ENCODE assay signal across 25 mouse cellular contexts in genomic region chr4:141616811-141617210, GRCm38 (mm10). TPM values are rescaled to one million over a fixed set of nuclear protein-coding genes. Genes with fewer than 3 reads are reported as not detected.
DNase-seq lines count a peak whose midpoint lies in the region; ATAC-seq and TF ChIP-seq lines count a peak whose summit lies in the region.
"Had no signal": no experiment of that assay in that cellular context is flagged by ENCODE, and none has a peak within 500 bp of the region (broad histone marks: within the 10 kb centered on the region; RNA-seq: fewer than 3 reads in every experiment).

No protein-coding gene starts in this region.

- TF ChIP-seq CTCF in E14TG2a.4 (conservative IDR thresholded peaks at IDR 0.05; ENCODE audit: low read length), result no peak
- no peak for TF ChIP-seq CTCF in intestine, postnatal 0 days (IDR thresholded peaks at IDR 0.05; ENCODE audit: low read depth)
- TF ChIP-seq CTCF in left cerebral cortex, adult 2 months (IDR thresholded peaks at IDR 0.05), result no peak

- 70% methylated on average over 6 of the region's 6 CpGs for WGBS in heart, embryonic 11.5 days (ENCODE audit: insufficient replicate concordance)
- 75% methylated on average over 6 of the region's 6 CpGs for WGBS in kidney, embryonic 15.5 days
- 67% methylated on average over 6 of the region's 6 CpGs for WGBS in intestine, postnatal 0 days

- no peaks in the 10 kb centered on the region for H3K9me3 ChIP-seq in heart, embryonic 11.5 days (replicated peaks; ENCODE audit: control insufficient read depth, low read length)
- H3K9me3 ChIP-seq in kidney, embryonic 15.5 days (replicated peaks), result no peaks in the 10 kb centered on the region
- H3K9me3 ChIP-seq in E14TG2a.4 (ENCODE audit: low read length), result no peaks in the 10 kb centered on the region
- no peaks in the 10 kb centered on the region for H3K9me3 ChIP-seq in intestine, postnatal 0 days (ENCODE audit: control insufficient read depth)
- H3K9me3 ChIP-seq: forebrain, embryonic 12.5 days; G1E; heart, embryonic 13.5 days; hindbrain, embryonic 12.5 days; midbrain, embryonic 15.5 days had no signal

- ATAC-seq in heart, embryonic 11.5 days (replicated peaks; ENCODE audit: insufficient number of reproducible peaks, low FRiP score, low TSS enrichment), result no peak
- ATAC-seq in kidney, embryonic 15.5 days (replicated peaks; ENCODE audit: low FRiP score), result no peak
- ATAC-seq in intestine, postnatal 0 days, result no peak
- ATAC-seq: forebrain, postnatal 0 days had no signal

- no peak overlapping the region for H3K9ac ChIP-seq in heart, embryonic 11.5 days (ENCODE audit: low read depth, low read length)
- H3K9ac ChIP-seq in kidney, embryonic 15.5 days, result no peak overlapping the region
- peak overlapping the region; percentile 66; the same call in 1 of the 2 replicates for H3K9ac ChIP-seq in intestine, postnatal 0 days (ENCODE audit: low read depth, low read length)
- H3K9ac ChIP-seq: forebrain, postnatal 0 days; midbrain, embryonic 15.5 days had no signal

- peak; percentile 91 for DNase-seq in heart, adult 11 months
- DNase-seq in kidney, adult 8-10 months, result no peak
- DNase-seq in urinary bladder, postnatal 25 days (ENCODE audit: low spot score), result no peak
- DNase-seq in left cerebral cortex, adult 2 months (ENCODE audit: extremely low spot score in 1 of 2, low spot score in 2 of 2), result no peak
- DNase-seq: cerebellum, adult 9-10 months had no signal

- peaks cover 2% of the 10 kb centered on the region; the same call in 1 of the 2 replicates for H3K27me3 ChIP-seq in heart, embryonic 11.5 days (ENCODE audit: control insufficient read depth, insufficient read depth, low read length)
- H3K27me3 ChIP-seq in kidney, embryonic 15.5 days, result no peaks in the 10 kb centered on the region
- 0 out of 2 replicates have a peak, but pooled peaks cover 5% of the 10 kb centered on the region for H3K27me3 ChIP-seq in E14TG2a.4 (ENCODE audit: insufficient read depth, low read length)
- H3K27me3 ChIP-seq in intestine, postnatal 0 days (replicated peaks; ENCODE audit: control insufficient read depth, insufficient read depth, low read length), result no peaks in the 10 kb centered on the region
- H3K27me3 ChIP-seq: CH12.LX had no signal

- H3K36me3 ChIP-seq in heart, embryonic 11.5 days (ENCODE audit: control insufficient read depth, insufficient read depth, low read length), result no peaks in the 10 kb centered on the region
- H3K36me3 ChIP-seq in kidney, embryonic 15.5 days, result no peaks in the 10 kb centered on the region
- H3K36me3 ChIP-seq in E14TG2a.4 (ENCODE audit: insufficient read depth, low read length), result peaks cover 11% of the 10 kb centered on the region; the same call in 1 of the 2 replicates
- H3K36me3 ChIP-seq in intestine, postnatal 0 days (ENCODE audit: control insufficient read depth, insufficient read depth), result peaks cover 7% of the 10 kb centered on the region; the same call in 1 of the 2 replicates
- H3K36me3 ChIP-seq: forebrain, embryonic 12.5 days; G1E; heart, embryonic 13.5 days; hindbrain, embryonic 12.5 days; midbrain, embryonic 15.5 days had no signal

- intact Hi-C loops in left cerebral cortex, adult 2 months (cut with DNase I), result no loop called here

- H3K4me2 ChIP-seq in heart, embryonic 11.5 days, result no peak overlapping the region
- no peak overlapping the region for H3K4me2 ChIP-seq in kidney, embryonic 15.5 days
- H3K4me2 ChIP-seq in intestine, postnatal 0 days (replicated peaks; ENCODE audit: low read depth), result peak overlapping the region; percentile 87

- H3K27ac ChIP-seq in heart, embryonic 11.5 days (ENCODE audit: low read depth, low read length), result no peak overlapping the region
- H3K27ac ChIP-seq in kidney, embryonic 15.5 days, result no peak overlapping the region
- H3K27ac ChIP-seq in intestine, postnatal 0 days (ENCODE audit: low read depth, low read length), result no peak overlapping the region
- no peak overlapping the region for H3K27ac ChIP-seq in left cerebral cortex, adult 2 months
- H3K27ac ChIP-seq: forebrain, embryonic 12.5 days; heart, embryonic 13.5 days; hindbrain, embryonic 12.5 days; midbrain, embryonic 15.5 days; stomach, postnatal 0 days had no signal

- no peak overlapping the region for H3K4me3 ChIP-seq in heart, embryonic 11.5 days (ENCODE audit: low read depth, low read length)
- 0 out of 2 replicates have a peak overlapping the region, but pooled peaks have one; percentile 39 for H3K4me3 ChIP-seq in kidney, embryonic 15.5 days (replicated peaks)
- 0 out of 2 replicates have a peak overlapping the region, but pooled peaks have one; percentile 52 for H3K4me3 ChIP-seq in E14TG2a.4 (replicated peaks; ENCODE audit: low read length)
- peak overlapping the region; percentile 57 for H3K4me3 ChIP-seq in intestine, postnatal 0 days (ENCODE audit: low read depth, low read length)
- no peak overlapping the region for H3K4me3 ChIP-seq in left cerebral cortex, adult 2 months

- H3K4me1 ChIP-seq in heart, embryonic 11.5 days (ENCODE audit: control insufficient read depth, insufficient read depth, low read length), result peaks cover 8% of the 10 kb centered on the region
- peaks cover 22% of the 10 kb centered on the region for H3K4me1 ChIP-seq in kidney, embryonic 15.5 days
- H3K4me1 ChIP-seq in E14TG2a.4 (replicated peaks; ENCODE audit: low read depth, low read length), result peaks cover 49% of the 10 kb centered on the region
- H3K4me1 ChIP-seq in intestine, postnatal 0 days (replicated peaks; ENCODE audit: control insufficient read depth, insufficient read depth, low read length), result no peaks in the 10 kb centered on the region

RNA-seq across cellular contexts. Expression of gene Tmem82, which starts 1.6 kb away (rescaled TPM):
- polyA plus RNA-seq in heart, embryonic 11.5 days (2014; fragmentation: Nextera tagmentation; extraction: Ambion mirVana), result 0.17 and 0.30 TPM in 2 replicates
- 2.7 and 3.1 TPM in 2 replicates for polyA plus RNA-seq in kidney, embryonic 15.5 days (2015; fragmentation: Nextera tagmentation; extraction: Ambion mirVana)
- 42.0 and 45.7 TPM in 2 replicates for polyA plus RNA-seq in intestine, postnatal 0 days (2015; fragmentation: Nextera tagmentation; extraction: Ambion mirVana)
- 1 to 10 TPM in 1 of 2 experiments, under 1 TPM in 1; 0.30 to 1.1 TPM for total RNA-seq in left cerebral cortex, adult 2 months (2021)
- total RNA-seq: neutrophil, adult 5-6 weeks had no signal
- polyA plus RNA-seq: C2C12, G1E had no signal

RNA-seq across cellular contexts. Expression of gene Slc25a34, which starts 6.8 kb away (rescaled TPM):
- polyA plus RNA-seq in heart, embryonic 11.5 days (2014; fragmentation: Nextera tagmentation; extraction: Ambion mirVana), result not detected in 2 replicates
- polyA plus RNA-seq in kidney, embryonic 15.5 days (2015; fragmentation: Nextera tagmentation; extraction: Ambion mirVana), result 0.27 and 0.49 TPM in 2 replicates
- 23.8 and 25.7 TPM in 2 replicates for polyA plus RNA-seq in intestine, postnatal 0 days (2015; fragmentation: Nextera tagmentation; extraction: Ambion mirVana)
- 1 to 10 TPM; 3.2 TPM for total RNA-seq in left cerebral cortex, adult 2 months (2021)
- polyA plus RNA-seq: erythroblast, embryonic 14.5 days; forebrain, embryonic 12.5 days; G1E; hindbrain, embryonic 12.5 days; limb, embryonic 11.5 days; lung, embryonic 14.5 days; neural tube, embryonic 11.5 days; thymus, postnatal 0 days had no signal

RNA-seq across cellular contexts. Expression of gene Fblim1, which starts 10.9 kb away (rescaled TPM):
- polyA plus RNA-seq in heart, embryonic 11.5 days (2014; fragmentation: Nextera tagmentation; extraction: Ambion mirVana), result 53.9 and 64.0 TPM in 2 replicates
- polyA plus RNA-seq in kidney, embryonic 15.5 days (2015; fragmentation: Nextera tagmentation; extraction: Ambion mirVana), result 71.4 and 81.3 TPM in 2 replicates
- polyA plus RNA-seq in intestine, postnatal 0 days (2015; fragmentation: Nextera tagmentation; extraction: Ambion mirVana), result 52.8 and 59.2 TPM in 2 replicates
- 1 to 10 TPM in 1 of 2 experiments, under 1 TPM in 1; 0.75 to 1.1 TPM for total RNA-seq in left cerebral cortex, adult 2 months (2021)
- total RNA-seq: common myeloid progenitor, adult 5-6 weeks had no signal
- polyA plus RNA-seq: G1E had no signal

RNA-seq across cellular contexts. Expression of gene Plekhm2, which starts 47.9 kb away (rescaled TPM):
- polyA plus RNA-seq in heart, embryonic 11.5 days (2014; fragmentation: Nextera tagmentation; extraction: Ambion mirVana), result 3.5 and 3.9 TPM in 2 replicates
- 4.7 and 6.8 TPM in 2 replicates for polyA plus RNA-seq in kidney, embryonic 15.5 days (2015; fragmentation: Nextera tagmentation; extraction: Ambion mirVana)
- polyA plus RNA-seq in intestine, postnatal 0 days (2015; fragmentation: Nextera tagmentation; extraction: Ambion mirVana), result 3.1 and 6.0 TPM in 2 replicates
- 10 to 100 TPM; 90.1 to 94.2 TPM for total RNA-seq in left cerebral cortex, adult 2 months (2021)

Comparison
In these comparisons a context has a peak if more than half of its experiments do, and no peak if none do; other contexts are left out.
1. H3K4me3 ChIP-seq: peak in kidney, embryonic 15.5 days (single experiment), E14TG2a.4 (single experiment) and intestine, postnatal 0 days (single experiment); none in heart, embryonic 11.5 days (single experiment) and left cerebral cortex, adult 2 months (single experiment).
2. RNA of gene Tmem82, which starts 1.6 kb away (polyA plus RNA-seq): 42.0 to 45.7 TPM in intestine, postnatal 0 days; 2.7 to 3.1 TPM in kidney, embryonic 15.5 days and 0.17 to 0.30 TPM in heart, embryonic 11.5 days; every median in the first group is over 10 times any median in the second.
3. RNA of gene Slc25a34, which starts 6.8 kb away (polyA plus RNA-seq): 23.8 to 25.7 TPM in intestine, postnatal 0 days; 0.27 to 0.49 TPM in kidney, embryonic 15.5 days and not detected in heart, embryonic 11.5 days; every median in the first group is over 10 times any median in the second.